Mouse (Mus musculus) splenic B cell, adult 2 months (primary cell): ENCODE results near the gene Abt1.

Experiments
- DNase-seq: peaks from one replicate; pipeline ENCODE4 v3.0.0-alpha.2; 2011; ENCODE audit warnings: low read depth, low spot score
- H3K27me3 ChIP-seq: 2 replicates; pipeline ENCODE4 v1.6.1; 2012; ENCODE audit warnings: mild to moderate bottlenecking, low read length, moderate library complexity, mixed read lengths; ENCODE audit not compliant: control insufficient read depth, poor library complexity, insufficient read depth, severe bottlenecking
- H3K36me3 ChIP-seq: 2 replicates; pipeline ENCODE4 v1.6.1; 2012; ENCODE audit warnings: mild to moderate bottlenecking, low read length, moderate library complexity, mixed read lengths; ENCODE audit not compliant: control insufficient read depth, poor library complexity, insufficient read depth, severe bottlenecking

Gene Abt1

GRCm38 (mm10) chr13:23433801-23434200 lies 10.1 kb upstream of the Abt1 start:
- H3K36me3 ChIP-seq = no peaks in the 10 kb centered on the region
- H3K27me3 ChIP-seq = no peaks in the 10 kb centered on the region
- no peak for DNase-seq

- DNase-seq = no peak
Measured at GRCm38 (mm10) chr13:23433206-23433605, 9.5 kb upstream of the Abt1 start.

GRCm38 (mm10) chr13:23432562-23433201 lies 9.0 kb upstream of the Abt1 start:
- DNase-seq = peak; percentile 99
- H3K36me3 ChIP-seq = no peaks in the 10 kb centered on the region
- H3K27me3 ChIP-seq = no peaks in the 10 kb centered on the region

More at GRCm38 (mm10) chr13:23433206-23433605, 9.5 kb upstream of the Abt1 start:
- Histone ChIP-seq H3K27me3 (no peaks in the 10 kb centered on the region), H3K36me3 (no peaks in the 10 kb centered on the region)

- DNase-seq = peak; percentile 89
- Histone ChIP-seq H3K36me3 (no peaks in the 10 kb centered on the region), H3K27me3 (no peaks in the 10 kb centered on the region)
Measured at GRCm38 (mm10) chr13:23431351-23431771, 7.7 kb upstream of the Abt1 start.

GRCm38 (mm10) chr13:23430734-23431133 lies 7.1 kb upstream of the Abt1 start:
- Histone ChIP-seq H3K36me3 (no peaks in the 10 kb centered on the region), H3K27me3 (no peaks in the 10 kb centered on the region)
- peak; percentile 86 for DNase-seq

- H3K36me3 ChIP-seq = no peaks in the 10 kb centered on the region
- no peak for DNase-seq
Measured at GRCm38 (mm10) chr13:23429771-23430380, 6.2 kb upstream of the Abt1 start.

GRCm38 (mm10) chr13:23428166-23428993 lies 4.7 kb upstream of the Abt1 start:
- no peaks in the 10 kb centered on the region for H3K27me3 ChIP-seq
- no peak for DNase-seq
- no peaks in the 10 kb centered on the region for H3K36me3 ChIP-seq

More at GRCm38 (mm10) chr13:23429771-23430380, 6.2 kb upstream of the Abt1 start:
- no peaks in the 10 kb centered on the region for H3K27me3 ChIP-seq

GRCm38 (mm10) chr13:23427401-23427910 lies 3.8 kb upstream of the Abt1 start:
- DNase-seq = no peak

GRCm38 (mm10) chr13:23426922-23427321 lies 3.3 kb upstream of the Abt1 start:
- DNase-seq = peak; percentile 50
- no peaks in the 10 kb centered on the region for H3K27me3 ChIP-seq
- H3K36me3 ChIP-seq = peaks cover 3% of the 10 kb centered on the region; the same call in 1 of the 2 replicates

More at GRCm38 (mm10) chr13:23427401-23427910, 3.8 kb upstream of the Abt1 start:
- Histone ChIP-seq H3K27me3 (no peaks in the 10 kb centered on the region), H3K36me3 (no peaks in the 10 kb centered on the region)

GRCm38 (mm10) chr13:23426335-23426734 lies 2.7 kb upstream of the Abt1 start:
- H3K27me3 ChIP-seq = no peaks in the 10 kb centered on the region
- H3K36me3 ChIP-seq = peaks cover 7% of the 10 kb centered on the region; the same call in 1 of the 2 replicates
- DNase-seq = no peak

GRCm38 (mm10) chr13:23425505-23425904 lies 1.8 kb upstream of the Abt1 start:
- Histone ChIP-seq H3K27me3 (no peaks in the 10 kb centered on the region), H3K36me3 (peaks cover 7% of the 10 kb centered on the region; the same call in 1 of the 2 replicates)
- peak; percentile 61 for DNase-seq

- peak; percentile 97 for DNase-seq
Measured at GRCm38 (mm10) chr13:23424494-23425325, 1.0 kb upstream of the Abt1 start.

GRCm38 (mm10) chr13:23424052-23424380 lies 350 bp upstream of the Abt1 start:
- DNase-seq = no peak
- H3K36me3 ChIP-seq = peaks cover 10% of the 10 kb centered on the region; the same call in 1 of the 2 replicates
- no peaks in the 10 kb centered on the region for H3K27me3 ChIP-seq

More at GRCm38 (mm10) chr13:23424494-23425325, 1.0 kb upstream of the Abt1 start:
- Histone ChIP-seq H3K36me3 (peaks cover 10% of the 10 kb centered on the region; the same call in 1 of the 2 replicates), H3K27me3 (no peaks in the 10 kb centered on the region)

GRCm38 (mm10) chr13:23422351-23422750 lies 1.3 kb downstream of the Abt1 start:
- DNase-seq = no peak
- Histone ChIP-seq H3K36me3 (peaks cover 10% of the 10 kb centered on the region; the same call in 1 of the 2 replicates), H3K27me3 (no peaks in the 10 kb centered on the region)
